Mouse (Mus musculus): Measurements from ENCODE around the gene Tulp4.

Tulp4 gene

DNA sequence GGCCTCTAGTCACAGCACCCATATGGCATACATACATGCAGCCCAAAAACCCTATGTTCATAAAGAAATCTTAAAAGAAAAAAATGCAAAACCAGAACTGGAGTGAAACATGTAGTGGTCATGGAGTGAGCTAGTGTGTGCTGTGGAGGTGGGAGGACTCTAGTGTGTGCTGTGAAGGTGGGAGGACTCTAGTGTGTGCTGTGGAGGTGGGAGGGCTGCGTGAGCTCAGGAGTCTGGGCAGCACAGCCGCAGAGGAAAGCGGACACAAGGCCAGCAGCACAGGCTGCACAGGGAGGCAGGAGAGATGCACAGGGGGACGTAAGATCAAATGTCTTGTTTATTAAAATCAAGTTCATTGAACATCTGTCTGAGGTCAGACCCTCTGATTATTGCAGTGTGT, 17.5 kb downstream of the Tulp4 start:
- DNase-seq (ENCODE audit: low spot score in 2 of 2): no peak

DNA sequence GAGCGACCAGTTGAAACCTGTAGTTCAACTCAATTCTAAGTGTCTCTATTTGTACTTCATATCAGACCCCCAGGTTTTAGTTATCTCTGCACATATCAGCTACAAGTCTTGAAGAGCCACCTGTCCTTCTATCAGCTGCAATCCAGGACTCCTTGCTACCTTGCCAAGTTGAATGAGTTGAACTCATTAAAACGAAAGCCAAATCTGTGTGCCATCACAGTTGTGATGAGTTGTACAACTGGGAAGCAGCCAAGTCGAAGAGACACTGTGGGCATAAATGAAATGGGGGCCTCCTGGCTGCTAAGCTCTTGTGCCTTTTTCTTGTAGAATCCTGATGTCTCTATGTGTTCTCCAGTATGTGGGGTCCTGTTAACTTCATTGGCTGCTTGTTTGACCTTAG, 19.2 kb downstream of the Tulp4 start:
- DNase-seq (ENCODE audit: low spot score in 2 of 2): no peak

GRCm38 (mm10) chr17:6128039-6128438, 21.8 kb downstream of the Tulp4 start:
- no peak for DNase-seq (ENCODE audit: low spot score in 2 of 2)

DNA sequence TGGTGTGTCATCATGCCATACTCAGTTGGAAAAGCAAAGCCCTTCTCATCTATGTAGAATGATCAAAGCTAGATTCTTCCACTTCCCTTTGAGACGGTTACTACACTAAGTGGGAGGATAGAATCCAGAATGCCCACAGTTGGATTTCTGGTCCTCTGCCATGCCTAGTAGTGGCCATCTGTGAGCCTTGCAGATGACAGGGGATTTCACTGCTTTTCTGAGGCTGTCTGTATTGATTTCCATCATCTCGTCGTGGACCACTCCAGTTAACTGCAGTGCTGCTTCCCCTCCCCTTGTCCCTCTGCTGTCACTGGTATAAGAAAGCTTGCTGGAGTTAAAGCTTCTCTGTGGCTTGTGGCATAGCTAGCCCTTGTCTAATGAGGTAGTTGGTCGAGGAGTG, 23.1 kb downstream of the Tulp4 start:
- DNase-seq (ENCODE audit: low spot score in 2 of 2): no peak

GRCm38 (mm10) chr17:6131083-6131482, 24.8 kb downstream of the Tulp4 start:
- DNase-seq (ENCODE audit: low spot score in 2 of 2): no peak

DNA sequence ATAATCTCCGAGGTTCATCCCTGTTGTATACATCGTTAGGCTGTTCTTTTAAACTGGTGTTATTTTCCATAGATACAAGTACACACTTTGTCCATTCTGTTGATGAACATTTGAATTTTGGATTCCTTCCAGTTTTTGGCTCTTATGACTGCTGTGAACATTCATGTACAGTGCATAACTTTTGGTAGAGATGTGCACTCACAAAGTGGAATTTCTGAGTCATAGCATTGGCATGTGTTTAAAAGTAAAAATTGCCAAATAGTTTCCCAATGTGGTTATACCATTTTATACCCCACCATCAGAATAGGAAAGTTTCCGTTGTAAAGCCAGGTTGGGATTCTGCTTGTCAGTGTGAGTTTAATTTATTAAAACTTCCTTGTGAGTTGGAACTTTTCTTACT, 34.6 kb downstream of the Tulp4 start:
- no peak for DNase-seq (ENCODE audit: low spot score in 2 of 2)

GRCm38 (mm10) chr17:6141344-6141743, 35.1 kb downstream of the Tulp4 start:
- DNase-seq (ENCODE audit: low spot score in 2 of 2): no peak

DNA sequence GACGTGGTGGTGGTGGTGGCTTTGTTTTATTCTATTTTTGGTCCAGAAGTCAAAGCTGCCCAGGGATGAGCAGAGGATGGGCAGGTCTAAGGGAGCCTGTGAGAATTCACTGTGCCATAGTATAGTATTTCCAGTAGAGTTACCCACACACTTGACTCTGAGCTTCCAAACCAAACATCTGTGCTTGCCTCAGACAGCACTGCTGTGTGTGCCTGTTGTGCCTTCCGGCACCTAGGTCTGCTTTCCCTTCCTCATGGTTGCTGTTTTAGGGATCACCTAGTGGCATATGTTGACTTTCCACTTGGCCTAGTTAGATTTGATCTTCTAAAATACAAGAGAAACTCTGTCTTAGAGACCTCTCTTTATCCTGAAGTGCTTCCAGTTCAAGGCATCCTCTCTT, 39.0 kb downstream of the Tulp4 start:
- no peak for DNase-seq (ENCODE audit: low spot score in 2 of 2)

- no peak for DNase-seq (ENCODE audit: low spot score in 2 of 2)
Measured at GRCm38 (mm10) chr17:6152941-6153340, 46.7 kb downstream of the Tulp4 start.

GRCm38 (mm10) chr17:6153581-6153980, 47.3 kb downstream of the Tulp4 start:
- DNase-seq (ENCODE audit: low spot score in 2 of 2): no peak

DNA sequence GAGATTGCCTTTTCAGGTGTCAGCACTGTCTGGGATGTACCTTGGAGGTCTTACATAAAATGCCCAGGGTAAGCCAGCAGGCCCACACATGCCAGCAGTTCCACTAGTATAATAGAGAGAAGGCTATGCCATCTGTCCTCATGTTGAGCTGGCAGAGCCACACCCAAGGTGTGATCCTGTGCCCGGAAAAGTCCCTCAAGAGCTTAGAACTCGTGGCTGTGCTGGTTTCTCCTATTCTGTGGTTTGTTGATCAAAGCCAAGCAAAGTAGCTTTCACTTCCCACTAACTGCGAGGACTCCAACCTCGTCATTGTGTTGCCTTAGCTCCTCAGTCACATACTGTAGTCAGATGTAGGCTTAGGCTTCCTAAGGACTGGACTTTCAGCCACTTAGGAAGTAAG, 48.1 kb downstream of the Tulp4 start:
- no peak for DNase-seq (ENCODE audit: low spot score in 2 of 2)

DNA sequence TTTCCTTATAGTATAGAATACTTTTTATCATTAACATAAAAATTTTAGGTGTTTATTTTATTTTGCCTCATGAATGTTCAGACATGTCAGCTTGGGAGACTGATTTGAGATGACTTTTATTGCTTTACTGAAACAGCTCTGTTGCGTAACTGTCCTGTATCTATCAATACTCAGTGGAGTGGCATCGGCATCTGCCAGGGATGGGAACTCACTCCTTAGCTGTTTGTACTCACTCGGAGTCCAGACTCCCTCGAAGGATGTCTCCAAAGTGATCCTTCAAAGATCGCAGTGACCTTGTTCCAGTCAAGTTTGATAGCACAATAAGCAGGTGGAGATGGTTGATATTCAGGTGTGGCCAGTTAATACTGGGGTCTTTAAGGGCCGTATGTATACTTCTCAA, 54.3 kb downstream of the Tulp4 start:
- DNase-seq (ENCODE audit: low spot score in 2 of 2): no peak

- no peak for DNase-seq (ENCODE audit: low spot score in 2 of 2)
Measured at GRCm38 (mm10) chr17:6161916-6162315, 55.7 kb downstream of the Tulp4 start.

DNA sequence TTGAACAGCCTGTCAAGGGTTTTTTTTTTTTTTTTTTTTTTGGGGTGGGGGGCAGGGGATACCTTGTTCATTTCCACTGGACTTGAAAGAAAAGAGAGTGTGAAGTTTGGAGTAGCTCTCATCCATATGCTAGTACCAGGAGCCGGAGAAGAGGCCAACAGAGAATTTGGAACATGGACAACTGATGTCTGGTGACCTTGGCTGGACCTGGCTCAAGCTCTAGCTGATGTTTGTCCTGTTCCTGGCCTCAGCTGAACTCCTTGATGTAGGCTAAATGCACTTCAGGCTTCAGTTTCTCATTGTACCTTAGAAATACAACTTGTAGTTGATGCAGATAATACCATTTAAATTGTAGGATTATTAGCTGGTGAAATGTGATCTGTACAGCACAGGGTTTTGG, 56.5 kb downstream of the Tulp4 start:
- no peak for DNase-seq (ENCODE audit: low spot score in 2 of 2)

- no peak for DNase-seq (ENCODE audit: low spot score in 2 of 2)
Measured at GRCm38 (mm10) chr17:6164911-6165310, 58.7 kb downstream of the Tulp4 start.

DNA sequence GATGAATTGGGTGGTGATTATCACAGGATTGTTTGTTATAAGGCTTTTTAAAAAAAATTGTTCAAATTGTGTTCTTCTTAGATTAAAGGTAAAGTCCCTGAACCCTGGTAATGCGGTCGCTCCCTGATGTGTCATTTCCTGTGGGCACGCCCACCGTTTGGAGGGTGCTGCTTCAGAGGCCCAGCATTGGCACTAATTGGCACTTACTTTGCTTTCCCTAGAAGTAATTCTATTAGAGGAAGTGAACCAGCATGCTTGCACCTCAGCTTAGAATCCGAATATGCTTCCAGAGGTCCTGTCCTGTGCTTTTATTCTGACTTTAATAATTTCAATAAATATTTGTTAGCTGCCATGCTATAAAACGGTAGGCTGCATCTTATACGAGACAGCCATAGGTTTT, 66.2 kb downstream of the Tulp4 start:
- DNase-seq (ENCODE audit: low spot score in 2 of 2): no peak

- DNase-seq (ENCODE audit: low spot score in 2 of 2): peak in 1 of 2 experiments; percentile 30
Measured at GRCm38 (mm10) chr17:6172926-6173690, 66.9 kb downstream of the Tulp4 start.

DNA sequence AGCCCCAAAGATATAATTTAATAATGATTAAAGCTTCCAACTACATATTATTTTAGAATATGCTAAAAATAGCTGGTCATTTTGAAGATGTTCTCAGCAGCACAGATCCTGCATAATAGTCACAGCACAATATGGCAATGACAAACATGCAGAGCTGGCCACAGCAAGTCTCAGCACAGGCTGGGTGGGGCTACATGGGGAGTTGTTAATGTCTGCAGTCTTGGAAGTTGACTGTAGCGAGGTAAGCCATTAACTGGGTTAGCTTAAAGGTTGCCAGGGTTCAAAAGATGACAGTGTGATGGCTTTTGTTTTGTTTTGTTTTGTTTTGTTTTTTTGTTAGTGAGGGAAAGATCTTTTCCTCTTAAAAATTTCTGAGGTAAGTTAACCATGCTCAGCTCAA, 68.3 kb downstream of the Tulp4 start:
- DNase-seq (ENCODE audit: low spot score in 2 of 2): no peak

- no peak for DNase-seq (ENCODE audit: low spot score in 2 of 2)
Measured at GRCm38 (mm10) chr17:6178564-6179267, 72.5 kb downstream of the Tulp4 start.

- no peak for DNase-seq (ENCODE audit: low spot score in 2 of 2)
Measured at GRCm38 (mm10) chr17:6179389-6179788, 73.2 kb downstream of the Tulp4 start.

- DNase-seq (ENCODE audit: low spot score in 2 of 2): no peak
Measured at GRCm38 (mm10) chr17:6180421-6180820, 74.2 kb downstream of the Tulp4 start.

GRCm38 (mm10) chr17:6182715-6183114, 76.5 kb downstream of the Tulp4 start:
- no peak for DNase-seq (ENCODE audit: low spot score in 2 of 2)

DNA sequence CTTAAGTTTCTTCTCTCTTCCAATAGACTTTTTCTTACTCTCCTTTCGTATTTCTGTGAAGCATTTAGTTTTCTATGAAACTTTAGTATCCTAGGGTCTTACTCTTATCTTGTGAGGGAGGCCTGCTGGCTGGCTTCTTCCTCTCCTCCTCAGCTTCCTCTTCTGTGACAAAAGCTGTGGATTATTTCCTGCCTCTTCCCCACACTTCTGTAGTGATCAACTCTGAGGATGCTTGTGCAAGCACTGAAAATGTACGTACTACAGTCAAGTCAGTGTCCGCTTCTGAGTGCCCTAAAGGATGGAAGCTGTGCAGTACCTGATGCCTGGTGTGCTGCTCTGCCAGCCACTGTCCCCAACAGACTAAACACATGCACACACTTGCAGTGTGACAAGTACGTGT, 80.4 kb downstream of the Tulp4 start:
- DNase-seq (ENCODE audit: low spot score in 2 of 2): no peak

Measured in urinary bladder, postnatal 4 days (tissue).